Mouse (Mus musculus): ENCODE results near the gene Ocln. TPM values are rescaled to one million over a fixed set of nuclear protein-coding genes. Genes with fewer than 3 reads are reported as not detected.
A peak's percentile ranks its signal among the peaks of the same experiment; 100 is the strongest.
"Not testable (repeated sequence)": the region's sequence is repeated elsewhere in the genome, so short reads cannot be mapped to it uniquely, and the experiment has no call there.

The Ocln gene
- polyA plus RNA-seq, 1 experiment, result not detected

DNA sequence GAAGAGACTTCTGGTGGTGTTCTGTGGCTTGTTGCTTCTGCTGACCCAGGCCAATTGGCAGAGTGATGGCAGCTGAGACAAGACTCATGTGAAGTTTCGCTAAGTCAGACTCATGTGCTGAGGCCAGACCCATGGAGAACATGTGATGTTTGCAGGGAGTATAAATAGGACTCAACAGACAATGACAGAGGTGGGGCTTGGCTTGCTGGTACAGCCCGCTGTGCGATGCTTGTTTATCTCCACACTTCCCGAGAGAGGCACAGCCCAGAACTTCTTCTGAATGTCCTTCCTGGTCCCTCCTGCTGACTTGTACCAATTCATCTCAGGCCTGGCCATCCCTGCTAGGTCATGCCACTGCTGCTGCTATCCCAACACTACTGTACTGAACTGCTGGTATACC lies 57.2 kb downstream of the Ocln start:
- TF ChIP-seq POLR2A (IDR thresholded peaks at IDR 0.05; ENCODE audit: low read depth, low read length) (no peak), CTCF (IDR thresholded peaks at IDR 0.05; ENCODE audit: borderline replicate concordance, insufficient read depth, low read length) (no peak)
- Histone ChIP-seq H3K4me3 (ENCODE audit: insufficient read depth, low read length) (no peak overlapping the region), H3K4me1 (ENCODE audit: control insufficient read depth, insufficient read depth, low read length) (no peaks in the 10 kb centered on the region; the same call in 1 of the 2 replicates), H3K27ac (ENCODE audit: insufficient read depth, low read length) (no peak overlapping the region)

DNA sequence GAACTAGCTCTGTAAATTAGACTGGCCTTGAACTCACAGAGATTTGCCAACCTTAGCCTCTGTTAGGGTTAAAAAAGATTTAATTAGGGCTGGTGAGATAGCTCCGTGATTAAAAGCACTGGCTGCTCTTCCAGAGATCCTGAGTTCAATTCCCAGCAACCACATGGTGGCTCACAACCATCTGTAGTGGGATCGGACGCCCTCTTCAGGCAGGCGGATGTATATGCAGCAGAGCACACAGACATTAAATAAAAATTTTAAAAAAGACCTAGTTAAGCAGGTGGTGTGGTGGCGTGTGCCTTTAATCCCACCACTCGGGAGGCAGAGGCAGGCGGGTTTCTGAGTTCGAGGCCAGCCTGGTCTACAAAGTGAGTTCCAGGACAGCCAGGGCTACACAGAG lies 58.1 kb downstream of the Ocln start:
- H3K27ac ChIP-seq (ENCODE audit: insufficient read depth, low read length); H3K4me3 ChIP-seq (ENCODE audit: insufficient read depth, low read length); H3K4me1 ChIP-seq (ENCODE audit: control insufficient read depth, insufficient read depth, low read length): not testable (repeated sequence)

DNA sequence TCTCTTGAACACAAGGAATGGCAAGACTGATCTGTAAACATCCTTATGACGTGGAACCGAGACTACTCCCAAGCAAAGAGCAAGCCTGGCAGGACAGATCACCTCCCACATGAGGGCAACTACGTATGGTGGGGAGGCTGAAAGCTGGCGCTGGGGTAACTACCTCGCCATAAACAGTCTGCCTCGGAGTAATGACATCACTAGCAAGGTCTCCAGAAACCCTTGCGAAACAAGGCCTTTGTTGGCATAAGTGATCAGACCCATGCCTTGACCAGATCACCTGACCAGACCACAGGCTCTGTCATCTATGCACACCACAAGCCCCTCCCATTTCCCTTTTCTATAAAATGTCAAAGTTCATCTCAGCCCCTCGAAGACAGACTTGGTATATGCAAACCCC lies 59.2 kb downstream of the Ocln start:
- H3K4me3 ChIP-seq (ENCODE audit: insufficient read depth, low read length), result no peak overlapping the region
- TF ChIP-seq POLR2A (IDR thresholded peaks at IDR 0.05; ENCODE audit: low read depth, low read length), result no peak
- no peak for TF ChIP-seq CTCF (IDR thresholded peaks at IDR 0.05; ENCODE audit: borderline replicate concordance, insufficient read depth, low read length)
- no peak overlapping the region for H3K27ac ChIP-seq (ENCODE audit: insufficient read depth, low read length)
- H3K4me1 ChIP-seq (ENCODE audit: control insufficient read depth, insufficient read depth, low read length), result no peaks in the 10 kb centered on the region; the same call in 1 of the 2 replicates

DNA sequence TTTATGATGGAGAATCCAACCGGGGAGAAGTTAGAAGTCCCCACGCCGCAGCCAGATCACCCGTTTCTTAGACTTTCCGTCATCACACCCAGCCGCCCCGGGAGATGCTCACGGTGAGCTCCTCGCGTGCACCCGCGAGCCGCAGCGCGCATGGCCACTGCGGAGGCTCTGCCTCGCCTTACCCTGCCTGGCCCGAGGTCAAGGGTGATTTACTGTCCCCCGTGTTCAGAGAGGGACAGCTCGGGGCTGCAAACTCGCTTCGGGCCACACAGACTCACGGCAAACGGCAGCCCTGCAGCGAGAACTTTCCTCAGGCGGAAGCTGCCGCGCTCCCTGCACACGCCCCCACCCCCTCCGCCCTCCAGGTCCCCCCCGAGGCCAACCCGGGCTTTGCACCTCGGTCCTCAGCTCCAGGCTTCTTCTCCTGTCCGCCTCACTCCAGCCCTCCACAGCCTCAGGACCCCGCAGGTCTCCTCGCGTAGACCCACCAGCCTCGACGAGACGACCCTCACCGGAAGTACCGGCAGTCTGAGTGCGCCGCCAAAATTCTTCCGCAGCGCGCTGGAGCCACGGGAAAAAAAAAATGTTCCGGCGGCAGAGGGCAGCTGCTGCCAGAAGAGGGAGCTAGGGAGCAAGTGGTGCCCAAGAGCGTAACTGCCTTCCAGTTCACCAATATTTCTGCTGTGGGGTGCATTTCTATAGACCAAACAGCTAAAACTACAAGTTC lies 60.3 kb downstream of the Ocln start, which contains the start of gene Gtf2h2:
Gtf2h2 (minus strand) TSS at position 519 of the 727 bp plus-strand sequence.
- H3K4me3 ChIP-seq (ENCODE audit: insufficient read depth, low read length), result peak within 1 kb of the TSS; percentile 92
- no peak within 1 kb of the TSS for H3K27ac ChIP-seq (ENCODE audit: insufficient read depth, low read length)
- H3K4me1 ChIP-seq (ENCODE audit: control insufficient read depth, insufficient read depth, low read length), result no peaks in the 10 kb centered on the region; the same call in 1 of the 2 replicates
- TF ChIP-seq CTCF (IDR thresholded peaks at IDR 0.05; ENCODE audit: borderline replicate concordance, insufficient read depth, low read length) (peak; percentile 86), POLR2A (IDR thresholded peaks at IDR 0.05; ENCODE audit: low read depth, low read length) (peak; percentile 71)

DNA sequence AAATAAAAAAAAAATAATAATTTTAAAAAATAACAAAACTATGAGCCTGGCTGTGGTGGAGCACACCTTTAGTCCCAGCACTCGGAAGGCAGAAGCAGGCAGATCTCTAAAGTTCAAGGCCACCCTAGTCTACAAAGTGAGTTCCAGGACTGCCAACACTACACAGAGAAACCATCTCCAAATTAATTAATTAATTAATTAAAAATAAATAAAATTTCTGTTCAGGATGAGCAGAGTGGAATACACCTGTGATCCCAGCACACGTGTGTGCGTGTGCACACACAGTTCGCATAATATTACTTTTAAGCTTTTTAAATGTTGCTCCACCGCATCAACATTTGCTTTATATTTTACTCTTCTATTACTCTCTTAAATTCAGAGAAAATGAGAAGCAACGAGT lies 60.9 kb downstream of the Ocln start:
- Histone ChIP-seq H3K4me3 (ENCODE audit: insufficient read depth, low read length) (peak overlapping the region; percentile 92), H3K27ac (ENCODE audit: insufficient read depth, low read length) (no peak overlapping the region), H3K4me1 (ENCODE audit: control insufficient read depth, insufficient read depth, low read length) (no peaks in the 10 kb centered on the region; the same call in 1 of the 2 replicates)
- TF ChIP-seq POLR2A (IDR thresholded peaks at IDR 0.05; ENCODE audit: low read depth, low read length) (no peak), CTCF (IDR thresholded peaks at IDR 0.05; ENCODE audit: borderline replicate concordance, insufficient read depth, low read length) (no peak)

DNA sequence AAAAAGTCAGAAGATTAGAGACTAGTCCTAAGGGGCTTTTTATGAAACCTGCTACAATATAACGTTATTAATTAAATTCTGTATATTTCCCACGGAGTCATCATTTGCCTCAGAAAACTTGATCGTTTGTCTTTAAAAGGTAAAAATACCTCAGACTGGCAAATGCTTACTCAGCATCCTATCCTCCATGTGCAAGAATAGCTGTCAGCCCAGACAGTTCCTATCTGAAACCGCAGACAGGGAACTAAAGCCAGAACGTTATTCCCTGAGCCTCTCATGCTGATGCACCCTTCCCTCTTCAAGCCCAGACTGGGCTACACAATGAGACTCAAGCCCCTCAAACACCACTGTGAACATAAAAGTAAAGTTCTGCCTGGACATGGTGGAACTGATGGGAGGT lies 62.1 kb downstream of the Ocln start:
- Histone ChIP-seq H3K4me1 (ENCODE audit: control insufficient read depth, insufficient read depth, low read length) (no peaks in the 10 kb centered on the region; the same call in 1 of the 2 replicates), H3K4me3 (ENCODE audit: insufficient read depth, low read length) (no peak overlapping the region), H3K27ac (ENCODE audit: insufficient read depth, low read length) (no peak overlapping the region)
- TF ChIP-seq POLR2A (IDR thresholded peaks at IDR 0.05; ENCODE audit: low read depth, low read length) (no peak), CTCF (IDR thresholded peaks at IDR 0.05; ENCODE audit: borderline replicate concordance, insufficient read depth, low read length) (no peak)

DNA sequence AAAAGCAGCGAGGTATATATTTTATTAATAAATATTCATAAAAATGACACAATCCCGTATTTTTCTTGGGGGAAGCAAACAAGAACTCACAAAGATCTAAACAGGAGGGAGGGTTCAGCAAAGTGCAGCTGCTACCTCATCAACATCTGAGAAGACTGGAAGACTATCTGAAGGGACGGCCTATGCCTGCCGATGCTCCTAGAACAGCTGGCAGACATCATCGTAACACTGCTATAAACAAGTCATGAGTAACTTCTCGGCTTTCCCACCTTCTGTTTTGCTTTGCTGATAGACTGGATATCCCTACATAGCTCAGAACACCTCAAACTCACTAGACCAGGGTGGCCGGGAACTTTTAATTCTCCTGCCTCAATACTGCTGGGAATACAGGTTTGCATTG lies 68.9 kb downstream of the Ocln start:
- TF ChIP-seq POLR2A (IDR thresholded peaks at IDR 0.05; ENCODE audit: low read depth, low read length), result no peak
- TF ChIP-seq CTCF (IDR thresholded peaks at IDR 0.05; ENCODE audit: borderline replicate concordance, insufficient read depth, low read length), result no peak
- no peaks in the 10 kb centered on the region for H3K4me1 ChIP-seq (ENCODE audit: control insufficient read depth, insufficient read depth, low read length)
- no peak overlapping the region for H3K4me3 ChIP-seq (ENCODE audit: insufficient read depth, low read length)
- no peak overlapping the region for H3K27ac ChIP-seq (ENCODE audit: insufficient read depth, low read length)

DNA sequence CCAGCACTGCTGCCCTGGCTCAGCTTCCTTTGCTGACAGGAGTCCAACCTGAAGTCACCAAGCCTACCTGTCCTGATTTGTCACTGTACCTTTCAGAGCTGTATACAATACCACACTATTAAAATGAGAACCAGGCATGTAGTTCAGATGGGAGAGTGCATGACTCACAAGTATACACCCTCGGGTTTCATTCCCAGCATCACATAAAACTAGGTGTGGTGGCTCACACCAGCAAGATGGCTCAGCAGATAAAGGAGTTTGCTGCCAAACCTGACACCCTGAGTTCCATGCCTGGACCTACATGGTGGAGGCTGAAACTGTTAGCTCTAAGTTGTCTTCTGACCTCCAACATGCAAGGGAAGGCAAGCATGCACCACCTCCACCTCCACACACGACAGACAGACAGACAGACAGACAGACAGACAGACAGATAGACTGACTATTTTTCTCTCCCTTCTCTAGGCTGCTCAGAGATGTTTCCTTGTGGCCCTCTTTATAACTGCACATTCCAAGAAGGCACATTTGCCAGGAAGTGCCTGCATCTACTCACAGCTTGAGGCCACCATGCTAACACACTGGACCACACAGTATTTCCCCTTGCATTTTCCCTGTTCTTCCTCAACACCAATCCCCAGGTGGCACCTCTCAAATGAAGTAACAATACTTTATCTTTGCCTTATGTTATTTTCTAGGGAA lies 88.8 kb downstream of the Ocln start:
- peaks cover 5% of the 10 kb centered on the region; the same call in 1 of the 2 replicates for H3K4me1 ChIP-seq (ENCODE audit: control insufficient read depth, insufficient read depth, low read length)
- H3K4me3 ChIP-seq (ENCODE audit: insufficient read depth, low read length), result no peak overlapping the region
- H3K27ac ChIP-seq (ENCODE audit: insufficient read depth, low read length), result no peak overlapping the region
- TF ChIP-seq POLR2A (IDR thresholded peaks at IDR 0.05; ENCODE audit: low read depth, low read length) (no peak), CTCF (IDR thresholded peaks at IDR 0.05; ENCODE audit: borderline replicate concordance, insufficient read depth, low read length) (no peak)

DNA sequence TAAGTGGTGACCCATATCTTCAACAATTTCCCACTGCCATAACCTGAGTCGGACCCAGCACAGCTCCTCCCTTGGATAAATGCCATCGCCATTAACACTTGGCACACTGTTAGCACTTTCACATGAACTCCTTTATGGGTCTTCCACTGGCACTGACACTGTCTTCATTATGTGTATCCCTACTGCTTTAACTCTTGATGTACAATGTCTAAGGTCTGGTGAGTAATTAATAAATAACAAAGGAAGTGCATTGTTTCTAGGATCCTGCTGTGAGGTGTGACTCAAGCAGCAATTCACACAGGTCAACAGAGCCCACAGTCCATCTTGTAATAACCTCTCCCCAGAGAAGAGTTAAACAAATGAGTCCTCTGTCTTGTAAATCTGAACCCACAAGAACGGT lies 91.2 kb downstream of the Ocln start:
- no peak overlapping the region for H3K27ac ChIP-seq (ENCODE audit: insufficient read depth, low read length)

DNA sequence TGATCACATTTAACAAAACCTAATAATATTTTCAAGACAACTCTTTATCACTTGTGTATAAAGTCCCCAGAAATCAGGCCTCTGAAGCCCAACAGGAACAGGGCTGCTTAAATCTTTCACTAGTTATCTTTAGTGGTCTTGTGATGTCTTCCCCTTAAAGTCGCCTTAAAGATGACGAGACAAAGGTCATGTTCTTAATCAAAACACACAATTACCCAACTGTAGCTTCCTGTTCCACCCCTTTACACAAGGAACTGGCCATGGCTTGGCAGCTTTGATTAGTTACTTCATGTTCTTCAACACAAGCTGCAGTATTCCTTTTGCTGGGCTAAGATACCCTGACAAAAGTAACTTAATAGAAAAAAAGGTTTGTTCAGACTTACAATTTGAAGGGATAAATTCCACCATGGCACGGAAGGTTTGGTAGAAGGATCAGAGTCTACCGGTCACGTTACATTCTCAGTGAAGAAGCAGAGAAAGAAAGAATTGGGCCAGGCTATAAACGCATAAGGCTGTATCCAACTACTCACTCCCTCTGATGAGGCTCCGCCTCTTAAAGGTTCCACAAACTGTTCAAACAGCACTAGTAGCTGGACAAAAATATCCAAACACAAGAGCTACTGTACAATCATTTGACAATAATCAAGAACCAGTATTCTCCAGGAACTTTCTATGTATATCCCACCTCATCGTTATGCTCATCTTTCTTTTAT lies 99.9 kb downstream of the Ocln start, which contains the start of gene Naip1:
Naip1 (minus strand) TSS at position 455 of the 713 bp plus-strand sequence.
- not testable (repeated sequence) for H3K4me1 ChIP-seq (ENCODE audit: control insufficient read depth, insufficient read depth, low read length); H3K27ac ChIP-seq (ENCODE audit: insufficient read depth, low read length); H3K4me3 ChIP-seq (ENCODE audit: insufficient read depth, low read length)

More for the DNA sequence above, 91.2 kb downstream of the Ocln start:
- Histone ChIP-seq H3K4me3 (ENCODE audit: insufficient read depth, low read length) (no peak overlapping the region), H3K4me1 (ENCODE audit: control insufficient read depth, insufficient read depth, low read length) (peaks cover 5% of the 10 kb centered on the region; the same call in 1 of the 2 replicates)
- no peak for TF ChIP-seq POLR2A (IDR thresholded peaks at IDR 0.05; ENCODE audit: low read depth, low read length)
- TF ChIP-seq CTCF (IDR thresholded peaks at IDR 0.05; ENCODE audit: borderline replicate concordance, insufficient read depth, low read length), result no peak
